Mouse (Mus musculus): ENCODE data around the gene Ung. TPM values are rescaled to one million over a fixed set of nuclear protein-coding genes. Genes with fewer than 3 reads are reported as not detected.

Ung gene
- polyA plus RNA-seq, 2 experiments, result 11.0 to 13.3 TPM

DNA sequence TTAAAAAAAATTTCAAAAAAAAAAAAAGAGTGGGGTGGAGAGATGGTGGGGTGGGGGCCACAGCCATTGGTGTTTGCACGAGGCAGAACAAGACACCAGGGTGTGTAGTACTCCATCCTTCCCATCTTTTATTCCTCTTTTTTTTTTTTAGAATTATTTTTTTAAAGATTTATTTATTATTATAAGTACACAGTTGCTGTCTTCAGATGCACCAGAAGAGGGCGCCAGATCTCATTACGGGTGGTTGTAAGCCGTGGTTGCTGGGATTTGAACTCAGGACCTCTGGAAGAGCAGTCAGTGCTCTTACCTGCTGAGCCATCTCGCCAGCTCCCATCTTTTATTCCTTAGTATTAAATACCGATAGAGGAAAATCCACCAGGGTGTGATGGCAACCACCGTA lies 43.3 kb downstream of the Ung start:
- Histone ChIP-seq H3K27me3 (ENCODE audit: control insufficient read depth, insufficient read depth, low read length) (no peaks in the 10 kb centered on the region), H3K4me2 (ENCODE audit: low read depth) (no peak overlapping the region), H3K36me3 (replicated peaks; ENCODE audit: control insufficient read depth, insufficient read depth, low read depth) (no peaks in the 10 kb centered on the region), H3K27ac (no peak overlapping the region), H3K4me1 (replicated peaks; ENCODE audit: control insufficient read depth in 2 of 2, insufficient read depth in 2 of 2, low read length in 1 of 2) (peaks cover 3% of the 10 kb centered on the region in 2 experiments; a peak in 2 of 4 replicates), H3K9ac (replicated peaks) (no peak overlapping the region), H3K4me3 (ENCODE audit: insufficient read depth in 1 of 2, low read depth in 2 of 2, low read length in 2 of 2) (no peak overlapping the region), H3K9me3 (ENCODE audit: control insufficient read depth, low read length) (no peaks in the 10 kb centered on the region)
- WGBS (ENCODE audit: insufficient replicate concordance), result 52% methylated on average over 7 of the region's 7 CpGs
- DNase-seq (ENCODE audit: low read depth in 3 of 3, low spot score in 3 of 3), result no peak
- ATAC-seq (ENCODE audit: insufficient read depth), result no peak
- TF ChIP-seq EP300 (IDR thresholded peaks at IDR 0.05; ENCODE audit: low read depth), result no peak
- TF ChIP-seq CTCF (IDR thresholded peaks at IDR 0.05; ENCODE audit: low read depth), result peak; percentile 44; the same call in 1 of the 2 replicates

DNA sequence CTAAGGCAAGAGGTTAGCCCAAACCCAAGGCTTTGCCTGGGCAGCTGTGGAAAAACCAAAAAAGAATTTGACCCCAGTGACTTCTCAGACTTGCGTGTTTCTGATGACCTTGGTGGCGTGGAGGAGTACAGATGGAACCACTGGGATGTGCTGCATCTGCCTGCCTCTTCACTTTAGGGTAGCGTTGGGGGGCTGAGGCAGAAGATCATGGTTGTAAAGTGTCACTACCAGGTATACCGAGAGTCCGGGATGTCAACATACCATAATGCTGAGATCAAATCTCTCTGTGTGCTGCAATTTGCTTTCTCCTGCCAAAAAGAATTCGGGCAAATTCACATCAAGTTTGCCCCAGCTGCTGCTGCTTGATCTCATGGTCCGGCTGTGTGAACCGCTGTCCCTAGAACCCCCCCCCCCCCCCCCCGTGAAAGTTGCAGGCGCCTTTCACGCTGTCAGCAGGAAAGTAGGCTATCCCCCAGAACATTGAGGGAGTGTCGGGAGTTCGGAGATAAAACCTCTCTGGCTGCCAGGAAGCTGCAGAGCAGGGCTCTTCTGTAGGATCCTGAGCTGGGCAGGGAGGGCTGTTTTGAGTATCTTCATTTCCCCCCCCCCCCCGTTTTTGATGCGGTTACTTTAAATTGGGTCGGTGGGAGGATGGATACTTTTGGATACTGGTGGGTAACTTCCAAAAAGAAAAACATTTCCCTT lies 43.8 kb downstream of the Ung start:
- no peak overlapping the region for H3K27ac ChIP-seq
- peak overlapping the region; percentile 65; the same call in 1 of the 2 replicates for H3K4me2 ChIP-seq (ENCODE audit: low read depth)
- ATAC-seq (ENCODE audit: insufficient read depth) (no peak), DNase-seq (ENCODE audit: low read depth in 3 of 3, low spot score in 3 of 3) (no peak)
- no peaks in the 10 kb centered on the region for H3K27me3 ChIP-seq (ENCODE audit: control insufficient read depth, insufficient read depth, low read length)
- TF ChIP-seq CTCF (IDR thresholded peaks at IDR 0.05; ENCODE audit: low read depth), result no peak
- no peak for TF ChIP-seq EP300 (IDR thresholded peaks at IDR 0.05; ENCODE audit: low read depth)
- H3K9ac ChIP-seq (replicated peaks), result no peak overlapping the region
- 16% methylated on average over 16 of the region's 16 CpGs for WGBS (ENCODE audit: insufficient replicate concordance)
- H3K4me1 ChIP-seq (replicated peaks; ENCODE audit: control insufficient read depth in 2 of 2, insufficient read depth in 2 of 2, low read length in 1 of 2), result peaks cover 3% of the 10 kb centered on the region in 2 experiments; a peak in 2 of 4 replicates
- H3K4me3 ChIP-seq (ENCODE audit: insufficient read depth in 1 of 2, low read depth in 2 of 2, low read length in 2 of 2), result no peak overlapping the region
- no peaks in the 10 kb centered on the region for H3K36me3 ChIP-seq (replicated peaks; ENCODE audit: control insufficient read depth, insufficient read depth, low read depth)
- no peaks in the 10 kb centered on the region for H3K9me3 ChIP-seq (ENCODE audit: control insufficient read depth, low read length)

DNA sequence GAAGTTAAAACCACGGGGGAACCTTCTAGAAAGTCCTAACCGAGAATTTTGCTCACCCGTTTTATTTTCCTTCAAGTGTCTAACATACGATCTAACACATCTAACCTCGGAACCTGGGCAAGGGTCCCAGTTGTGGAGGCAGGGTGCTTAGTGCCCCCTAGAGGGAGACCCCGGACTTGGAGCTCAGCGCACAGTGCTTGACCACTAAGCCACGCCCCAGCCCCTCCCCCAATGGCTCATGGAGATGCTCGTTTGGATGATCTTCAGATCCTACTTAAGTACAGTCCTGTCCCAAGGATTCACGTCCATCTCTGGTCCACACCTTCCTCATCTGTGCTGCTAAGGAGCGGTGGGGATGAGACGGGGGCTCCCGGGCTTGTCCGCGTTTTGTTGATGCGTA lies 44.5 kb downstream of the Ung start:
- H3K9ac ChIP-seq (replicated peaks), result no peak overlapping the region
- DNase-seq (ENCODE audit: low read depth in 3 of 3, low spot score in 3 of 3) (peak in 2 of 3 experiments; percentile 23 to 31), ATAC-seq (ENCODE audit: insufficient read depth) (no peak)
- peak overlapping the region; percentile 65 for H3K4me2 ChIP-seq (ENCODE audit: low read depth)
- H3K4me1 ChIP-seq (replicated peaks; ENCODE audit: control insufficient read depth in 2 of 2, insufficient read depth in 2 of 2, low read length in 1 of 2), result peaks cover 3% of the 10 kb centered on the region in 2 experiments; a peak in 2 of 4 replicates
- WGBS (ENCODE audit: insufficient replicate concordance), result 13% methylated on average over 16 of the region's 16 CpGs
- no peaks in the 10 kb centered on the region for H3K9me3 ChIP-seq (ENCODE audit: control insufficient read depth, low read length)
- TF ChIP-seq EP300 (IDR thresholded peaks at IDR 0.05; ENCODE audit: low read depth), result no peak
- peak; percentile 47 for TF ChIP-seq CTCF (IDR thresholded peaks at IDR 0.05; ENCODE audit: low read depth)
- no peaks in the 10 kb centered on the region for H3K36me3 ChIP-seq (replicated peaks; ENCODE audit: control insufficient read depth, insufficient read depth, low read depth)
- H3K4me3 ChIP-seq (ENCODE audit: insufficient read depth in 1 of 2, low read depth in 2 of 2, low read length in 2 of 2), result no peak overlapping the region
- H3K27ac ChIP-seq, result no peak overlapping the region
- no peaks in the 10 kb centered on the region for H3K27me3 ChIP-seq (ENCODE audit: control insufficient read depth, insufficient read depth, low read length)

DNA sequence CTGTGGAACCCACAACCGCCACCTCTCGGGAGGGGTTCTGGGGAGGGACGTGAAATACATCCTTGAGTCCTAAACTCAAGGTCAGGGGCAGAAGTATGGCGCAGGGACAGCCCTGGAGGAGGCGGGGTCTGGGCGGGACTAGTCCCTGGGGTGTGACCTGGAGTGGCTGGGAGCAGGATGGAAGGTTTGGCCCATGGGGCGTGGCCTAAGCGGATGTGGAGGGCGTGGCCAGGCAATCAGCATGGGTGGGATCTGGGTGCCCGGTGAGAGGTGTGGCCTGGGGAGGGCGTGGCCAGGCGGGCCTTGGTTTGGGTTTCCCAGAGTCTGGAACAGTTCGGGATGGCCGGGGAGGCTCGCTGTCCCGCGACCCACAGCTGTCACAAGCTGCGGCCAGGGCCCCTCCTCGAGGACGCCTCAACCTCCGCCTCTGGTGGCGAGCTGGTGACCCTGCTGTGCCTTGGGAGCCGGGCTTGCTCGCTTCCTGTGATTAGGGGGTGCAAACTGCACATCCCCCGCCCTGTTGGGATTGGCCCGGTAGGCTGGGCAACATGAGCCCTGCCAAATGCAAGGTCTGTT lies 45.5 kb downstream of the Ung start:
- H3K36me3 ChIP-seq (replicated peaks; ENCODE audit: control insufficient read depth, insufficient read depth, low read depth), result no peaks in the 10 kb centered on the region
- H3K27ac ChIP-seq, result no peak overlapping the region

More for the DNA sequence above, 45.5 kb downstream of the Ung start:
- peaks cover 3% of the 10 kb centered on the region in 2 experiments; a peak in 2 of 4 replicates for H3K4me1 ChIP-seq (replicated peaks; ENCODE audit: control insufficient read depth in 2 of 2, insufficient read depth in 2 of 2, low read length in 1 of 2)
- H3K27me3 ChIP-seq (ENCODE audit: control insufficient read depth, insufficient read depth, low read length), result no peaks in the 10 kb centered on the region
- DNase-seq (ENCODE audit: low read depth in 3 of 3, low spot score in 3 of 3) (peak; percentile 84 to 90 (median 86)), ATAC-seq (ENCODE audit: insufficient read depth) (peak; percentile 95)
- H3K9me3 ChIP-seq (ENCODE audit: control insufficient read depth, low read length), result no peaks in the 10 kb centered on the region
- H3K4me2 ChIP-seq (ENCODE audit: low read depth), result peak overlapping the region; percentile 65
- TF ChIP-seq CTCF (IDR thresholded peaks at IDR 0.05; ENCODE audit: low read depth), result peak; percentile 18; the same call in 1 of the 2 replicates
- TF ChIP-seq EP300 (IDR thresholded peaks at IDR 0.05; ENCODE audit: low read depth), result no peak
- WGBS (ENCODE audit: insufficient replicate concordance), result under 1% methylated on average over 26 of the region's 26 CpGs
- H3K4me3 ChIP-seq (ENCODE audit: insufficient read depth in 1 of 2, low read depth in 2 of 2, low read length in 2 of 2), result peak overlapping the region; percentile 45 to 51
- H3K9ac ChIP-seq (replicated peaks), result no peak overlapping the region

Data from liver, embryonic 14.5 days (tissue).